Mouse (Mus musculus) hindbrain, embryonic 11.5 days (tissue): Measurements from ENCODE around the gene Plekhg5. TPM values are rescaled to one million over a fixed set of nuclear protein-coding genes. Genes with fewer than 3 reads are reported as not detected.
A peak's percentile ranks its signal among the peaks of the same experiment; 100 is the strongest.

ENCODE experiments used
- ATAC-seq: fragments of 200-750 bp; cut with Nextera tagmentation; 2 replicates; pipeline ENCODE4 v1.8.0; 2017; ENCODE audit warnings: mild to moderate bottlenecking, moderate TSS enrichment, moderate library complexity; ENCODE audit not compliant: low FRiP score
- DNase-seq: peaks from one replicate; pipeline ENCODE4 v3.0.0-alpha.2; 2015; ENCODE audit warnings: low spot score
- H3K27ac ChIP-seq: fragments of 300-500 bp; sonication (generic); 2 replicates; pipeline ENCODE4 v1.5.1; 2014; ENCODE audit warnings: mild to moderate bottlenecking, low read depth, low read length
- H3K27me3 ChIP-seq: fragments of 300-500 bp; sonication (generic); 2 replicates; pipeline ENCODE4 v1.6.1; 2014; ENCODE audit warnings: mild to moderate bottlenecking, low read length, moderate library complexity, mixed read lengths; ENCODE audit not compliant: control insufficient read depth, insufficient read depth
- H3K36me3 ChIP-seq: fragments of 300-500 bp; sonication (generic); 2 replicates; pipeline ENCODE4 v1.6.1; 2014; ENCODE audit warnings: mild to moderate bottlenecking, low read length, moderate library complexity, mixed read lengths; ENCODE audit not compliant: control insufficient read depth, insufficient read depth
- H3K4me1 ChIP-seq: fragments of 300-500 bp; sonication (generic); replicated peaks from 2 replicates; pipeline ENCODE4 v1.6.1; 2014; ENCODE audit warnings: low read length, mixed read lengths; ENCODE audit not compliant: control insufficient read depth, insufficient read depth
- H3K4me2 ChIP-seq: fragments of 300-500 bp; sonication (generic); replicated peaks from 2 replicates; pipeline ENCODE4 v1.6.1; 2014; ENCODE audit warnings: mild to moderate bottlenecking, low read depth, low read length
- H3K4me3 ChIP-seq: fragments of 300-500 bp; sonication (generic); 2 replicates; pipeline ENCODE4 v1.5.1; 2014; ENCODE audit warnings: low read depth, low read length
- H3K9ac ChIP-seq: fragments of 300-500 bp; sonication (generic); 2 replicates; pipeline ENCODE4 v1.6.1; 2014; ENCODE audit warnings: low read depth, low read length
- H3K9me3 ChIP-seq: fragments of 300-500 bp; sonication (generic); 2 replicates; pipeline ENCODE4 v1.6.1; 2016; ENCODE audit warnings: low read length; ENCODE audit not compliant: control insufficient read depth
- WGBS: fragments of 180-500 bp; shearing (Covaris S2); extraction: QIAGEN DNeasy Blood & Tissue Kit; methylation state at CpG from one replicate; pipeline ENCODE4 v1.1.7; 2014; 5-methylcytosine and 5-hydroxymethylcytosine counted together
- polyA plus RNA-seq: library from polyadenylated mRNA; unstranded; fragments of >200 nt; fragmentation: Nextera tagmentation; extraction: Ambion mirVana; gene quantifications from 2 replicates; pipeline ENCODE4 v1.2.1, GENCODE M21; 2014

Gene Plekhg5
- polyA plus RNA-seq, 1 experiment from 2014 or later, result 4.6 TPM

DNA sequence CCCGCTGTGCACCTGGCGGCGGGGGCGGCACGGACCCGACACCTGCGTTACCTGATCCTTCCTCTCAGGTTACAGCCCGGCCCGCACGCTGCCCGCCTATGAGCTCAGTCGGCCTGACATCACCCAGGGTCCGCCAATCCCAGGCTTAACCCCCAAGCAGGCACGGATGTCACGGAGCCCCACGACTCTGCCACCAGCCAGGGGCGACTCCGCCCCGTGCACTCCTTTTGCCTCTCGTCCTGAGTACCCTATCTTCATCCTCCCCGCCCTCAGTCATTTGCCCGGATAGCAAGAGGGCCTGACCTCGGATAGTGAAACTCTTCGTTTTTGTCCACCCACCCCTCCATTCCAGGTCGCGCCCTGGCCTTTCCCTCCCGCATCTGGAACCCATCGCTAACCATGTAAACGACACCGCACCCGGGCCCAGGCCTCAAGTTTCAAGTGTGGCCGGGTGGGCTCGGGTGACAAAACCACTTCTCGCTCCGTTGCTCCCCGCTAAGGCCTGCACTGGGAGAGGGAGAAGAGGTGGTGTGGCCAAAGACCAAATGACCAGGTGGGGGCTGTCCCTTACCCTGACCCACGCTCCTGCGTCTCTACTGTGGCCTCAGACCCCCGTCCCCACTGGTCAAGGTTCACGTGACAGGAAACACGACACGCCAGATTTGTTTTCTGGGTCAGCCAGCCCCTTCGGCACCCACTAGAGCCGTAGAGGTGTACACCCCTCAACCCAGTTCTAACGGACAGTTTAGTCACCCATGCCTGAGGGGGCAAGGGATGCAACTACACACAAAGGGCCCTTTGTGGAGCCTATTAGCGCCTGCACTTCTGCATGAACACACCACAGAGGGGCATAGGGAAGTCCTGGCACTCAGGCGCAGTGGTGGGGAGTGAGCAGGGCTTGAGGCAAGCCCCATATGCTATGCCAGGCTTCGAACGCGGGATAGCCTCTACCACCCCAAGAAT is 59.8 kb downstream of the Plekhg5 start:
- ATAC-seq (peak; percentile 4; the same call in 1 of the 2 replicates), DNase-seq (no peak)
- Histone ChIP-seq H3K9ac (no peak overlapping the region), H3K9me3 (no peaks in the 10 kb centered on the region), H3K27ac (no peak overlapping the region), H3K36me3 (no peaks in the 10 kb centered on the region), H3K4me1 (peaks cover 21% of the 10 kb centered on the region), H3K27me3 (peaks cover 78% of the 10 kb centered on the region), H3K4me3 (no peak overlapping the region), H3K4me2 (0 out of 2 replicates have a peak overlapping the region, but pooled peaks have one; percentile 14)
- 2% methylated on average over 50 of the region's 50 CpGs for WGBS

DNA sequence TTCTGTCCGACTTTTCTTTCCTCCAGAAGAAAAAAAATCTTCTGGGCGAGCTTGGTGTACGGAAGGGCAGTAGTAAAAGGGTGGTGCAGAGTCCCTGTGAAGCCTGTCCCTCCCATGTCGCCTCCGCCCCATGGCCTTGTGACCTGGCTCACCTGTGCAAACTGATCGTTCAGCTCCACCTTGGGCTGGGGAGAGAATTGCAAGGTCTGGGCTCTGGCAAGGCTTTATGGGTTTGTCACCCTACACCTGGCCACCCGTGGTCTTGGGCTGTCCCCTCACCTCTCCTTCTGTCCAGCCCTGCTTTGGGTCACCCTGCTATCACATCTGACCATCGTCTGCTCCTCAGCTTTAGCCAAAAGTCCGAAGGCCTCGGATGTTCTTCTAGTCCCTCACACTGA is 60.5 kb downstream of the Plekhg5 start:
- no peak for DNase-seq
- H3K9ac ChIP-seq, result no peak overlapping the region
- H3K4me1 ChIP-seq, result peaks cover 21% of the 10 kb centered on the region
- no peak overlapping the region for H3K4me2 ChIP-seq
- no peak overlapping the region for H3K27ac ChIP-seq
- 23% methylated on average over 10 of the region's 10 CpGs for WGBS
- H3K9me3 ChIP-seq, result no peaks in the 10 kb centered on the region
- no peak overlapping the region for H3K4me3 ChIP-seq
- ATAC-seq, result no peak
- peaks cover 71% of the 10 kb centered on the region for H3K27me3 ChIP-seq
- no peaks in the 10 kb centered on the region for H3K36me3 ChIP-seq

DNA sequence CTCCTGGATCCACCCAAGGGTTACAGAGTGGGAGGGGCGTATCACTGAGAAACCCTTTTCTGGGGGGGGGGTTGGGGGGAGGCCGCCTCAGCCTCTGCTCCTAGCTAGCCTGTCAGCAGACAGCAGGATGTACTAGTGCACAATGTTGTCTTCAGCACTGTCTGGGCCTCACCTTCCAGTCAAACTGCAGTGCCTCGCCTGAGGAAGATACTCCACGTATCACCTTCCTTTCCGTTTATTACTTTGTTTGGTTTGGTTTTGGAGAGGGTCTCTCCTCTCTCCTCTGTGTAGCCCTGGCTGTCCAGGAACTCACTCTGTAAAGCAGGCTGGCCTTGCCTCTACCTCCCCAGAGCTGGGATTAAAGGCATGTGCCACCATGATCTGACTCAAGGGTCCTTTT is 60.9 kb downstream of the Plekhg5 start:
- H3K4me1 ChIP-seq, result peaks cover 21% of the 10 kb centered on the region

DNA sequence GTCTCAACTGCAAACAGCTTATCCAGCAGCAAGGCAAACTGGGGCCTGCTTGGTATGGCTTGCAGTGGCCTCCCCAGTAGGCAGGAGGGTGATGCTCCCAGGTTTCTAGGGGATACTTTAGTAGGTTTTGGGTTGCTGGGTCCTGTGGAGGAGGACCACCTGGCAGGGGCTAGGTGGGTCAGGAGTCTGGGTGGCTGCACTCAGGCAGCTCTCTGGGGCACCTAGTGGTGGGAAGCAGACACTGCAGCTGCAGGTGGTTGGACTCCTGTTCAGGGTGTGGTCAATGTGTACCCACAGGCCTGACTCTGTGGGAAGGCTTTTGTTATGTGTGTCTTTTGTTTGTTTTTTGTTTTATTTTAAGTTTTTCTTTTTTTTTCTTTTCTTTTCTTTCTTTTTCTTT is 62.2 kb downstream of the Plekhg5 start:
- ATAC-seq (no peak), DNase-seq (no peak)
- H3K4me1 ChIP-seq, result peaks cover 16% of the 10 kb centered on the region
- no peak overlapping the region for H3K4me2 ChIP-seq
- no peaks in the 10 kb centered on the region for H3K36me3 ChIP-seq
- no peak overlapping the region for H3K9ac ChIP-seq
- H3K9me3 ChIP-seq, result no peaks in the 10 kb centered on the region
- peaks cover 60% of the 10 kb centered on the region for H3K27me3 ChIP-seq
- no peak overlapping the region for H3K27ac ChIP-seq
- no peak overlapping the region for H3K4me3 ChIP-seq

More for the DNA sequence above, 60.9 kb downstream of the Plekhg5 start:
- H3K27me3 ChIP-seq, result peaks cover 67% of the 10 kb centered on the region
- H3K27ac ChIP-seq, result no peak overlapping the region
- H3K9ac ChIP-seq, result no peak overlapping the region
- H3K36me3 ChIP-seq, result no peaks in the 10 kb centered on the region
- no peak overlapping the region for H3K4me2 ChIP-seq
- 48% methylated on average over 5 of the region's 5 CpGs for WGBS
- no peak overlapping the region for H3K4me3 ChIP-seq
- DNase-seq (no peak), ATAC-seq (no peak)
- H3K9me3 ChIP-seq, result no peaks in the 10 kb centered on the region

DNA sequence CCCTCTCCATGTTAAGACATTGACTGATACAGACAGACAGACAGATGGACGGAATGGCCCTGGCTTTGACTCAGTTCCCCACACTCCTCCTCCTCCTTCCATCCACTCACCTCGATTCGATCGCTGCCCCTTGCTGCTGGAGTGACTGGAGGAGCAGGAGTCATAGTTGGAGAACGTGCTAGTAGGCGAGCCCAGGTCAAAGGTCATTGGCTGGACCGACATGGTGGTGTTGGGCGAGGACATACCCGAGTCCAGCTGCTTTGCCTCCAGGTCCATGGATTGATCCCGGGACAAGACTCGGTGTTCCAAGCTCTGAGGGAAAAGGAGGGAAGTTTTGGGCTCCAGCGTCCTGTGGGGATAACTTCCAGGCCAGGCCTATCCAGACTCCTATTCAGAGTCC is 63.1 kb downstream of the Plekhg5 start:
- DNase-seq, result no peak
- Histone ChIP-seq H3K9ac (no peak overlapping the region), H3K9me3 (no peaks in the 10 kb centered on the region), H3K27me3 (peaks cover 52% of the 10 kb centered on the region), H3K36me3 (no peaks in the 10 kb centered on the region), H3K4me3 (no peak overlapping the region), H3K4me2 (no peak overlapping the region), H3K4me1 (peaks cover 15% of the 10 kb centered on the region), H3K27ac (no peak overlapping the region)
- 82% methylated on average over 12 of the region's 12 CpGs for WGBS
- no peak for ATAC-seq

DNA sequence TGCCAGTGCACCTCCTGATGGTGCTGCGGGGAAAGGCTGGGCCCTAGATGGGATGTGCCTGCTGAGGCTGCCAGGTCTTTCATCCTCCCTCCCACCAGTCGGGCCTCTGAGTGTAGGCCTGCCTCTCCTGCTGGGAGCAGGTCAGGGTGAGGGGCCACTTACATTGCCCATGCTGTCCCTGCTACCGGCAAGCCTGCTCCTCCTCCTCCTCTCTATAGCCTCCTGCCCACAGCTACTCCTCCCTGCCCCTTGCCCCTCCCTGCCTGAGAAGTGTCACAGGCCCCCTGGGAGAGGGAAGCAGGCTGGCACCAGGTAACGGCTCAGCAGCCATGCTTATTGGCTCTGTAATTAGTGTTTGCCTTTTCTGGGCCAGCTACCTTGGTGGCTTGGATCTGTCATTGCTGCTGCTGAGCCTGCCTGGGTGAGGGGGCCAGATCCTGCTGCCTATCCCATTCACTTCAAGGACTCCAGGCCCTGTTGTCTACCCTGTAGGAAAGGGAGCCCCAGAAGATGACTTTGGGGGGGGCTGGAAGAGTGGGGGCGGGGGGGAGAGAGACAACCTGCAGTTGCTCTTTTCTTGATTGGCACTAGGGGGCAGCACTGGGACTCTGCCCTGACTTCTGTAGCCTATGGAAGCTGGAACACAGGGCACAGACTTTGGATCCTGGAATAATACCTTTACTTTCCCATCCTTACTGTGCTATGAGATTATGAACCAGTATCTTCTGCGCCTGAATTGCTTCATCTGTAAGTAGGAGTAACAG is 64.0 kb downstream of the Plekhg5 start:
- H3K4me1 ChIP-seq, result peaks cover 5% of the 10 kb centered on the region
- H3K4me3 ChIP-seq, result no peak overlapping the region
- DNase-seq (no peak), ATAC-seq (no peak)
- no peak overlapping the region for H3K27ac ChIP-seq
- no peaks in the 10 kb centered on the region for H3K9me3 ChIP-seq
- peaks cover 42% of the 10 kb centered on the region for H3K27me3 ChIP-seq
- H3K36me3 ChIP-seq, result no peaks in the 10 kb centered on the region
- H3K9ac ChIP-seq, result no peak overlapping the region
- H3K4me2 ChIP-seq, result no peak overlapping the region
- 27% methylated on average over 6 of the region's 6 CpGs for WGBS

DNA sequence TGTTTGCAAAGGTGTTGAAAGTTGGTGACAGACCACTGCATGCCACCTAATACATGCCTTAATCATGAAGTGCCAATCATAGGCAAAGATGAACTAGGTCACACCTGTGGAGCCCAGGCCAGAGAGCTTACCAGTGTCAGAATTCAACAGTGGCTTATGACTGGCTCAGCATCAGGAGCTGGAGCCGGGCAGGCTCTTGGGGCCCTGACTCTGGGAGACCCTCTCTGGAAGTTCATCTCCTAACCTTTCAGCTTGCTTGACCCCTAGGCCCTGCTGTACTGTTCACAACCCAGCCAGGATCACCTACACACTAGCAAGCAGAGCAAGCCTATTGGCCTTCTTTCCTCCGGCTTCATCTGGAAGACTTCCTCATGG is 64.6 kb downstream of the Plekhg5 start:
- Histone ChIP-seq H3K9me3 (no peaks in the 10 kb centered on the region), H3K4me3 (no peak overlapping the region), H3K4me1 (0 out of 2 replicates have a peak, but pooled peaks cover 4% of the 10 kb centered on the region), H3K9ac (no peak overlapping the region), H3K27ac (no peak overlapping the region), H3K4me2 (no peak overlapping the region), H3K27me3 (peaks cover 37% of the 10 kb centered on the region), H3K36me3 (no peaks in the 10 kb centered on the region)
- DNase-seq (no peak), ATAC-seq (no peak)
- WGBS, result 86% methylated on average over 2 of the region's 2 CpGs

DNA sequence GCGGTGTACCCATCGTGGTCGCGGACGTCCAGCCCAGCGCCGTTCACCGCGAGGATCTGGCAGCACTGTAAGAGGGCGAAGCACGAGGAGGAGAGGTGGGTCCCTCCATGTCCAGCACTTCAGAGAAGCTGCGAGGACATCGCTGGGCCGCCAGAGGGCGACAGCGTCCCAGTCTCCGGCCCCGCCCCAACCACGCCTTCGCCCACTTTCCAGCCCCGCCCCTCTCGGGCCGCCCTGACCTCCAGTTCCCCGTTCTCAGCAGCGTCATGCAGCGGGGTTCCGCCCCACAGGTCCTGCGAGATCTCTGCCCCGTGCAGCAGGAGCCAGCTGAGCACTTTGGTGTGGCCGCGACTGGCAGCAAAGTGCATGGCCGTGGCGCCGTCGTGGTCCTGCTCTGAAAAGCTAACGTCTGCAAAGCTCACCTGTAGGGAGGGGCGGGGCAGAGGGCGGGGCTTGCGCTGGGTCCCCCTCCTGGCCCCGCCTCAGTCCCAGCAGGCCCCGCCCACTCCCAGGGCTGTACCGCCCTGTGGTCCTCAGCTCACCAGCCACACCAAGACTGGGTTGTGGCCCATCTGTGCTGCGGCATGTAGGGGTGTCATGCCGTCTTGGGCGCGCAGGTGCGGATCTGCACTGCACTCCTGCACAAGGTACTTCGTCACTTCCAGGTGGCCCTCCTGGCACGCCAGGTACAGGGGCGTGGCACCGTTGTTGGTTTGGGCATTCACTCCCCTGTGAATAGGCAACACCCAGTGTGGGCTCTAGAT is 66.4 kb downstream of the Plekhg5 start:
- no peak overlapping the region for H3K27ac ChIP-seq
- no peak overlapping the region for H3K9ac ChIP-seq
- H3K27me3 ChIP-seq, result peaks cover 21% of the 10 kb centered on the region

More for the DNA sequence above, 66.4 kb downstream of the Plekhg5 start:
- Histone ChIP-seq H3K4me1 (no peaks in the 10 kb centered on the region), H3K9me3 (no peaks in the 10 kb centered on the region), H3K36me3 (no peaks in the 10 kb centered on the region), H3K4me3 (peak overlapping the region; percentile 32), H3K4me2 (peak overlapping the region; percentile 47)
- ATAC-seq (peak; percentile 80), DNase-seq (peak; percentile 90)
- 3% methylated on average over 46 of the region's 51 CpGs for whole genome bisulfite sequencing
